Mouse (Mus musculus) small intestine, adult 2 months (tissue): Measurements from ENCODE around the gene Map1s.

Source experiments
- CTCF ChIP-seq: fragments of 200-500 bp; IDR thresholded peaks from 2 replicates; pipeline ENCODE4 v1.5.1; 2012; ENCODE audit warnings: low read depth, mild to moderate bottlenecking, control low read depth, inconsistent platforms, low read length, moderate library complexity, mixed read lengths; ENCODE audit not compliant: insufficient replicate concordance, insufficient read length; ENCODE audit errors: extremely low read depth
- POLR2A ChIP-seq: fragments of 200-500 bp; IDR thresholded peaks from 2 replicates; pipeline ENCODE4 v1.6.1; 2012; ENCODE audit warnings: low read depth, mild to moderate bottlenecking, control low read depth, inconsistent platforms, low read length, moderate library complexity

DNA sequence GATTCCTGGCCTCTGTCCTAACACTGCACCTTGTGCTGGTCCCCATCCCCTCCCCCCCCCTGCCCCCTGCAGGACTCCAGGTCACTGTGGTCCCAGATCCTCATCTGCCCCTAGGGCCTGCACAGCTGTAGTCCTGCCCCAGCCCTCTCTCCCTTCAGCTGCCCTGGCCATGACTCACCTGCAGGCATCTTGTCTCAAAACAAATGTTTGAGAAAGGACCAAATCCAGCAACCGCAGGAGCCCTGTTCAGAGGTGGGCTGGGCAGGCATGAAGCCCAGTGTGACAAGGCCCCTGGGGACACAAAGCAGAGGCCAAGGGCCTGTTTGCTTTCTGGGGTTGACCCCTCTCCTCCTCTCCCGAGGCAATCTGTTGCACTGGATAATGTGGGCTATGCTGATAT, 27.6 kb upstream of the Map1s start:
- TF ChIP-seq CTCF (no peak), POLR2A (no peak)
